Mouse (Mus musculus) embryonic facial prominence, embryonic 12.5 days (tissue): ENCODE data around the gene Foxp1. TPM values are rescaled to one million over a fixed set of nuclear protein-coding genes. Genes with fewer than 3 reads are reported as not detected.

Experiments used
- ATAC-seq: fragments of 200-750 bp; cut with Nextera tagmentation; 2 replicates; pipeline ENCODE4 v1.8.0; 2017; ENCODE audit not compliant: insufficient number of reproducible peaks, insufficient read depth, low FRiP score, low TSS enrichment
- H3K27ac ChIP-seq: fragments of 300-500 bp; sonication (generic); 2 replicates; pipeline ENCODE4 v1.5.1; 2016; ENCODE audit warnings: mild to moderate bottlenecking
- H3K27me3 ChIP-seq: fragments of 300-500 bp; sonication (generic); 2 replicates; pipeline ENCODE4 v1.6.1; 2016; ENCODE audit warnings: mild to moderate bottlenecking, moderate library complexity
- H3K36me3 ChIP-seq: fragments of 300-500 bp; sonication (generic); 2 replicates; pipeline ENCODE4 v1.6.1; 2016; ENCODE audit warnings: mild to moderate bottlenecking
- H3K4me1 ChIP-seq: fragments of 300-500 bp; sonication (generic); 2 replicates; pipeline ENCODE4 v1.6.1; 2016
- H3K4me2 ChIP-seq: fragments of 300-500 bp; sonication (generic); replicated peaks from 2 replicates; pipeline ENCODE4 v1.6.1; 2016; ENCODE audit warnings: mild to moderate bottlenecking, moderate library complexity
- H3K4me3 ChIP-seq: fragments of 300-500 bp; sonication (generic); 2 replicates; pipeline ENCODE4 v1.5.1; 2016; ENCODE audit warnings: mild to moderate bottlenecking
- H3K9ac ChIP-seq: fragments of 300-500 bp; sonication (generic); 2 replicates; pipeline ENCODE4 v1.6.1; 2016; ENCODE audit warnings: mild to moderate bottlenecking, moderate library complexity
- H3K9me3 ChIP-seq: fragments of 300-500 bp; sonication (generic); 2 replicates; pipeline ENCODE4 v1.6.1; 2016; ENCODE audit warnings: mild to moderate bottlenecking, moderate library complexity
- whole genome bisulfite sequencing: fragments of 180-500 bp; shearing (Covaris S2); methylation state at CpG from one replicate; pipeline ENCODE4 v1.1.7; 2016; 5-methylcytosine and 5-hydroxymethylcytosine counted together
- polyA plus RNA-seq: library from polyadenylated mRNA; unstranded; fragments of >200 nt; fragmentation: Nextera tagmentation; extraction: Ambion mirVana; gene quantifications from 2 replicates; pipeline ENCODE4 v1.2.1, GENCODE M21; 2016

Gene Foxp1
- polyA plus RNA-seq, 1 experiment from 2014 or later: 132 TPM

DNA sequence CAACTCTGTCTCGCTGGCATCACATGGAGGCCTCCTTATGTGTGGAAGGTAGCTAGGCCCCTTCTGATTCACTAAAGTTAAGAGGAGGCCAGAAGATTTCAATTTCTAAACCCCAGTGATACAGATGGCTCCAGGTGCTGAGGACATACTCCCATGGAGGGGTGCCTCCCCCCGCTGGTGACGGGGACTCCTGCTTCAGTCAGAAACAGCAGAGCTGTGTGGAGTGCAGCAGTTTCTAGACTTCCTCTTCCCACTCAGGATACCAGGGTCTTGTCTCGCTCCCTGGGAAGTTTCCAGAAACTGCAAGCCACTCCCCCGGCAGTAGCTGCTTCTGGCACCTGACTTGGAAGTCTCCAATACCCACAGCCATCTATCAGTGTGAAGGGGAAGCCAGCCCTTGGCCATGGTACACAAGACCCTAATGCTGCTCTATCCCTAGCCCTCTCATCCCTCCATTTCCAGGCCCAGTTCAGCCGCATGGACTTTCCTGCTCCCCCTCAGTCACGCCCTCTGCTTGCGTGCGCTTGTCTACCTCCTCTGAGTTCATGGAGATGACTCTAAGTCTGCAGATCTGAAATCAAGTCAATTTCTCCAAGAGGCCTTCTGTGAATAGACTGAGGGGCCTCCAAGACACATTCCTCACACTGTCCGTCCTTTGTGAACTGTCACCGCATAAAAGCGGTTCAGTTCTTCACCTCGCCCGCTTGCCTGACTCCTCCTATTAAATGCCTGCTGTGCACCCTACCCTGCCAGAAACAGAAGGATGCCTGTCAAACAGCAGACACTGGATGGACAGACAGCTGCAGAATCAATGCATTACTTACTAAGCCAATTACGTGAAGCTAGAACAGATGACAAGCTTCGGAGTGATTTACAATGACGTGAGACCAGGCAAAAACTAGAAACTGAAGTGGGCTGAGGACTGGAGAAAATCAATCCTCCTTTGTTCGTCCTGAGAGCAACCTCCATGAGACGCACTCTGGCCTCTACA, 202.8 kb downstream of the Foxp1 start:
- Histone ChIP-seq H3K36me3 (no peaks in the 10 kb centered on the region), H3K27me3 (no peaks in the 10 kb centered on the region), H3K4me2 (no peak overlapping the region), H3K27ac (no peak overlapping the region), H3K4me1 (peaks cover 15% of the 10 kb centered on the region; the same call in 1 of the 2 replicates), H3K4me3 (no peak overlapping the region), H3K9me3 (no peaks in the 10 kb centered on the region), H3K9ac (no peak overlapping the region)
- 64% methylated on average over 19 of the region's 19 CpGs for WGBS
- no peak for ATAC-seq

DNA sequence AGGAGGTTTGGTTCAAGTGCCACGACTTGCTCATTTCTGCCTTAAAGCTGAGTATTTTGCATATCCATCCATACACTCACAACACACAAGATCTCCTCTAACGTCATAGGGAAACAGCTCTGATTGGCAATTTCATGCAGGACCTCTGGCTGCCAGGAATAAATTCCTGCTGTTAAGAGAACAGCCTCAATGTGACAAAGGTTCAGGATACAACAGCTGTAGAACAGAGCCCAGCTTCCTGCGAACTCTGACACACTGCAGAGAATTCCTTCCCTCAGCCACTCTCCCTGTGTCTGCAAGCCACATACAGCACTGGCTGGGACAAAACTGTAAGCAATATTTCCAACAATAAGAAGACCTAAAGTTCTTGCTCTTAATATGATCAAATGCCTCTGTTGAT, 207.8 kb downstream of the Foxp1 start:
- ATAC-seq: no peak
- 51% methylated on average over 3 of the region's 3 CpGs for WGBS
- Histone ChIP-seq H3K4me3 (no peak overlapping the region), H3K4me1 (peaks cover 5% of the 10 kb centered on the region; the same call in 1 of the 2 replicates), H3K9ac (no peak overlapping the region), H3K36me3 (no peaks in the 10 kb centered on the region), H3K27ac (no peak overlapping the region), H3K9me3 (no peaks in the 10 kb centered on the region), H3K4me2 (no peak overlapping the region), H3K27me3 (no peaks in the 10 kb centered on the region)

DNA sequence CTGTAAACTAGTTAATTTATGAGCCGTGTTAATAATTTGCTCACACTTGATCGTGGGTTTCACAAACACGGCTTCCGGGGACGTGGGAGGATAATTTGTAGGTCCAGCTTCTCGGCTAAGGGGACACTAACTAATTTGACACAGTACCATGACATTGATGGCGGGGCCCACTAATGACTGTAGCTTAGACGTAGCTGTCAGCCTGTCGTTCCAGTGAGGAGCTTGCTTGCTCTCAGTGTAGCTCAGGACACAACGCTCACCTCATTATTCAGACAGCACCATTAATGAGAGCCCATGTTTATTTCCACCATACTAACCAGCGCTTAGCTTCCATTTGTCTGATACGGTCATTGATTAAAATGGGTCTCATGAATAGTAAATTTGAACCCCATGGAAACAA, 212.0 kb downstream of the Foxp1 start:
- ATAC-seq: no peak

DNA sequence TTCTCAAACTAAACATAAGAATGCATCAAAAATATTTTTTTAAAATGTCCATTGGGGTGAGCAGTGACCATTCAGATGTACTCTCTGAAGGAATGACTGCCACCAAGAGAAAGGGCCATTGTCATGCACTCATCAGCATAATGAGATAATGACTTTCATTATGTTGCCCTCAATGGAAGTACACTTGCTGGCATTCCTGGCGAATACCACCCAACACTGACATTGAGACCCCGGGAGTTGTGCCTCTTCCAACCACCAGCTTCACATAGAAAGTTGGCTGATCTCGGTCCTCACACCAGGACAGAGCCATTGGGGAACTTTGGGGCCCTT, 212.4 kb downstream of the Foxp1 start:
- no peak for ATAC-seq
- Histone ChIP-seq H3K27me3 (no peaks in the 10 kb centered on the region), H3K4me1 (no peaks in the 10 kb centered on the region), H3K9ac (no peak overlapping the region), H3K4me2 (no peak overlapping the region), H3K9me3 (no peaks in the 10 kb centered on the region), H3K27ac (no peak overlapping the region), H3K36me3 (no peaks in the 10 kb centered on the region; the same call in 1 of the 2 replicates), H3K4me3 (no peak overlapping the region)
- 61% methylated on average over 3 of the region's 3 CpGs for WGBS

More for the DNA sequence above, 212.0 kb downstream of the Foxp1 start:
- H3K4me3 ChIP-seq: no peak overlapping the region
- no peak overlapping the region for H3K9ac ChIP-seq
- no peak overlapping the region for H3K4me2 ChIP-seq
- 81% methylated on average over 12 of the region's 12 CpGs for WGBS
- no peaks in the 10 kb centered on the region for H3K4me1 ChIP-seq
- H3K27ac ChIP-seq: no peak overlapping the region
- H3K27me3 ChIP-seq: no peaks in the 10 kb centered on the region
- no peaks in the 10 kb centered on the region for H3K9me3 ChIP-seq
- no peaks in the 10 kb centered on the region; the same call in 1 of the 2 replicates for H3K36me3 ChIP-seq

DNA sequence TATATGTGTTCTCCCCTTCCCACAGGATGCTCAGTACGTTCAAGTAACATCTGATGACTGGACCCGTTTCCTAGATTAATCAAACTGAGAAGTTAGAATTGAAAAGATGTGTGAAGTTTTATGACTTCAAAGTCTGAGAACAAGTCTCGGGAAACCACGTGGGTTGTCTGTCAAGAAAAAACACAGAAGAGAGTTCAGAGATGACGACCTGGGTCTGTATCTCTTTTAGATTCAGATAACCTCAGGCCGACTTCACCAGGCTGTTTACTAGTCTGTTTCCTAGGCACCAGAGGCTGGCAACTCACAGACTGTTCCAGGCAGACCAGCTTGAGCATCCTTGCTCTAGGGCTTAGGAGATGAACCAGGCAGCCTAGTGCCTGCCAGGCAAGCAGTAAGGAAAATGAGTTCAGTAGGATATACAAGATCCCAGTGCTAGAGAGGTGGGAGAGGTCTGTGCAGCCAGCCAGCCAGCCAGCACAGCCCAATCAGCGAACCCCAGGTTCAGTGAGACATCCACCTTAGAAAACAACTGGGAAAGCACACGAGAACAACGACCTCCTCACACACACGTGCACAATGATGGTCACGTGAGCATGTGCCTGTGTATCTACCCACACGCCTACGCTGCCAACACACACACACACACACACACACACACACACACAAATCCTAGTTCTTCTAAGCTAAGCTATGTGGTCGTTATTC, 212.9 kb downstream of the Foxp1 start:
- Histone ChIP-seq H3K9me3 (no peaks in the 10 kb centered on the region), H3K9ac (no peak overlapping the region), H3K36me3 (no peaks in the 10 kb centered on the region; the same call in 1 of the 2 replicates), H3K4me2 (no peak overlapping the region), H3K4me3 (no peak overlapping the region), H3K27ac (no peak overlapping the region), H3K27me3 (no peaks in the 10 kb centered on the region), H3K4me1 (no peaks in the 10 kb centered on the region)
- ATAC-seq: no peak
- 77% methylated on average over 14 of the region's 14 CpGs for WGBS

DNA sequence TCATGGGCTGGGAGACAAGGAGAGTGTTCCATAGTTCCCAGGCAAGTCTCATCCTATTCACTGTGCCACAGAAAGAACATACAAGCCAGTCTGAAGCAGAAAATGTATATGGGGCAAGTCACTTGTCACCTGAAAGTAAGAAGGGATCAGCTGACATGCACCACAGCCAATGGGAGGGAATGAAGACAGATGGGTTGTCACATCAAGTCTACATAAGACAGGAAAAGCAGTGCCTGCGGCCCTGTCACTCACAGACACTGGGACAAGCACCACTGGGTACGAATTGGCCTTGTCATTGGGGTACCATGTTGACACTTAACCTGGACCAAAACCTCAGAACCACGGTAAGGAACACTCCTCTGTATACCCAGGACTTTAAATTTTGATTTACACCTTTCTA, 216.8 kb downstream of the Foxp1 start:
- H3K9me3 ChIP-seq: no peaks in the 10 kb centered on the region
- H3K27me3 ChIP-seq: no peaks in the 10 kb centered on the region
- H3K9ac ChIP-seq: no peak overlapping the region
- 85% methylated on average over 3 of the region's 3 CpGs for WGBS
- no peak overlapping the region for H3K4me2 ChIP-seq
- ATAC-seq: no peak
- no peaks in the 10 kb centered on the region for H3K4me1 ChIP-seq
- H3K4me3 ChIP-seq: no peak overlapping the region
- no peaks in the 10 kb centered on the region; the same call in 1 of the 2 replicates for H3K36me3 ChIP-seq
- H3K27ac ChIP-seq: no peak overlapping the region

DNA sequence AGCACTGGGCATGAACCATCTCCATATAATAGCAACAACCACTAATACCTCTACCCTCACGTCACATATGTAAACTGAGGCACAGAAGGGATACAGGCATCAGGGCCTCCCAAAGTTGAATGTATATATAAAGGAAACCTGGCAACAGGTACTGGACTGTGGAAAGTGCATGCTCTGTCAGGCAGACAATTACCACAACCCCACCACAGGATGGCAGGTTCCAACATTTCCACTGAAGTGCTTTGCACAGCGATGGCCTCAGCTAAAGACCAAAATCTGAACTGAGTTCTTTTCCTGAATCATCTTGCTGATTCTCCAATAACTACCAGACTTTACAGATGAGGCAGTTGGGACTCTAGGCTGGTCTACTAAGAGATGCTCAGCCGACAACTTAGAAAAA, 217.3 kb downstream of the Foxp1 start:
- Histone ChIP-seq H3K36me3 (no peaks in the 10 kb centered on the region; the same call in 1 of the 2 replicates), H3K27me3 (no peaks in the 10 kb centered on the region), H3K9me3 (no peaks in the 10 kb centered on the region), H3K4me2 (no peak overlapping the region), H3K4me1 (no peaks in the 10 kb centered on the region), H3K9ac (no peak overlapping the region), H3K4me3 (no peak overlapping the region), H3K27ac (no peak overlapping the region)
- WGBS: 88% methylated on average over 3 of the region's 3 CpGs
- no peak for ATAC-seq

DNA sequence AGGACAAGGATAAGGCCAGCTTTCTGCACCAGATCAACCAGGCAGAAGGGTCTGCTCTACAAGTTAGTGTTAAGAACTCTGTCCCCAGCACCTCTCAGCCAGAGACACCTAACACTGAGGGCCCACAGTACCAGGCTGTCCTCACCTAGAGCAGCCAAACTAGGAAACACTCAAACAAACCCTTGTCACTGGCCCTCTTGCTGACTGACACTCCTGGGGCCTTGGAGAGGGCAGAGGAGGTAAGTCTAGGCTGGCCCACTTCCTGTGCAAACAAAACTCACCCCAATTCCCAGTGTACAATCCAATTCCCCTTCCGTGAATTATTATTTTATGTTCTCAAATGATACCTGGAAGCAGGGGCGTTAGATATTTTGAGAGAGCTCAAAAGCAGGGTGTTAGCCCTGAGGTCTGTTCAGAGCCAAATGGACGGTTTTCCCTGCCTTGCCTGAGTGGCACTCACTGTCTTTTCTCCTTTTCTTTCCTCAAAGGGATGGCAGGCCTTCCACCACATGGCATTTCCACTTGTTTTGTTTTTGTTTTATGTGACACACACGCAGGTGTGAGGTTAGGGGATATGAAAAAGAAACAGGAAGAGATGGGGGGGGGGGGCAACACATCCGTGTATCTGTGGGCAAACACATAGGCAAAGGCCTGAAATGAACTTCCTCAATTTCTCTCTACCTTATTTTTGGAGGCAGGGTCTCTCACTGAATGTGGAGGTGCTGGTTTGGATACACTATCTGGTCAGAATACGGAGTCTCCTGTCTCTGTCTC, 219.7 kb downstream of the Foxp1 start:
- Histone ChIP-seq H3K9me3 (no peaks in the 10 kb centered on the region), H3K27me3 (no peaks in the 10 kb centered on the region), H3K4me3 (no peak overlapping the region), H3K9ac (no peak overlapping the region), H3K27ac (no peak overlapping the region), H3K4me2 (no peak overlapping the region), H3K36me3 (no peaks in the 10 kb centered on the region), H3K4me1 (0 out of 2 replicates have a peak, but pooled peaks cover 2% of the 10 kb centered on the region)
- no peak for ATAC-seq
- WGBS: 79% methylated on average over 6 of the region's 6 CpGs

DNA sequence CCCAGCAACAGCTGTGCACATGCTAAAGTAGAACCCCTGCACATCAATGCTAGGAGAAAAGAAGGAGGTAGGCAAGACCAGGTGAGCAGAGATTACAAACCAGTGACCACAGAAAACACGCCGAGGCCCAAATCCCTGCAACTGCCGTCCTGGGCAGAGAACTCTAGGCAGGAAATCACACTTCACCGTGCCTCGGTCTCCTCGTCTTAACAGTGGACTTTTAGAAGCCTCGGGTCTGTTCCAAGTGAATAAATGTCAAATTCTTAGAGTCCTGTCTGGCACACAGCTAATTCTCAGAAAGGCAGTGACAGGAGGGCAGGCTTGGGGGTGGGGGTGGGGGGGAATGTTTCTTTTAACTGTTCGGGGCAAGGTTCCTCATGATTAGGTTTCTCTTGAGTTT, 220.6 kb downstream of the Foxp1 start:
- no peak overlapping the region for H3K4me3 ChIP-seq
- H3K27me3 ChIP-seq: no peaks in the 10 kb centered on the region
- H3K36me3 ChIP-seq: no peaks in the 10 kb centered on the region
- no peak overlapping the region for H3K27ac ChIP-seq
- H3K9ac ChIP-seq: no peak overlapping the region
- 70% methylated on average over 8 of the region's 8 CpGs for WGBS
- no peaks in the 10 kb centered on the region for H3K9me3 ChIP-seq
- no peak for ATAC-seq
- no peak overlapping the region for H3K4me2 ChIP-seq
- 0 out of 2 replicates have a peak, but pooled peaks cover 5% of the 10 kb centered on the region for H3K4me1 ChIP-seq

DNA sequence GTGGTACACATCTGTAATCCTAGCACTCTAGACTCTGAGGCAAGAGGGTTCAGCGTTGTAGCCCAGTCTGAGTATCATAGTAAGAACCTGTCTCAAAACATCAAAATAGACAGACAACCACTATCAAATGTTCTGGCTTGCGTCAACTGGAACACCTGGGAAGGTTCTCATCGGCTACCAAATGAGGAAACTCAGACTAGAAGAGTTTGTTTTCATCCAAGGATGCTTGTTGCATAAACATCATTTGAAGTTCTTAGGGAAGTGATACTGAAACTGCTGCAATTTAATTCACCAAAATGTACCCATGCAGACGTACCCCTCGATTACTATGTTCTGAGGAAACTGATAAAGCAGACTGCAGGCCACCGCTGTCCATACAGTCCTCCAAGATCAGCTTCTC, 222.3 kb downstream of the Foxp1 start:
- Histone ChIP-seq H3K4me1 (0 out of 2 replicates have a peak, but pooled peaks cover 5% of the 10 kb centered on the region), H3K4me2 (no peak overlapping the region), H3K9me3 (no peaks in the 10 kb centered on the region), H3K36me3 (no peaks in the 10 kb centered on the region), H3K27ac (no peak overlapping the region), H3K27me3 (no peaks in the 10 kb centered on the region), H3K9ac (no peak overlapping the region), H3K4me3 (no peak overlapping the region)
- ATAC-seq: no peak
- 87% methylated on average over 6 of the region's 6 CpGs for WGBS

DNA sequence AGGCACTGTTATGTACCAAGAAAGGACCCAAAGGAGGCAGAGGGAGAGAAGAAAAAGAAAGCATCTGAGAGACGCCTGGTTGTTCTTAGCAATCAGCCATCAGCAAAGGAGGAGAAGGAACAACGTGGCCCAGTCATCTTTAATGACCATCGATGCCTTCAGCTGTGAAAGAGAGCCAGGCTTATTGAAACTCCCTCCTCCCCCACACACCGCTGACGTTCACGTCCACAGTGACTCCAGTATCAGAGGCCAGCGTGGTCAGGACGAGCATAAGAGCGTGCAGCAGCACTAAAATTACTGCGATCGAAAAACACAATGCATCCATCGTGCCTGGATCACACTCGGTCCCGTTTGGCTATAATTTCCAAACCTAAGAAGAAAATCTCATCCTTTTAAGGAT, 223.3 kb downstream of the Foxp1 start:
- Histone ChIP-seq H3K9ac (no peak overlapping the region), H3K4me2 (no peak overlapping the region), H3K4me3 (no peak overlapping the region), H3K27ac (no peak overlapping the region), H3K36me3 (no peaks in the 10 kb centered on the region), H3K4me1 (0 out of 2 replicates have a peak, but pooled peaks cover 5% of the 10 kb centered on the region), H3K27me3 (no peaks in the 10 kb centered on the region), H3K9me3 (no peaks in the 10 kb centered on the region)
- no peak for ATAC-seq
- WGBS: 79% methylated on average over 14 of the region's 14 CpGs
